Mouse (Mus musculus): ENCODE results near the gene Qrsl1. TPM values are rescaled to one million over a fixed set of nuclear protein-coding genes. Genes with fewer than 3 reads are reported as not detected.

Qrsl1 gene
- polyA plus RNA-seq, 1 experiment from 2014 or later: 18.0 TPM

DNA sequence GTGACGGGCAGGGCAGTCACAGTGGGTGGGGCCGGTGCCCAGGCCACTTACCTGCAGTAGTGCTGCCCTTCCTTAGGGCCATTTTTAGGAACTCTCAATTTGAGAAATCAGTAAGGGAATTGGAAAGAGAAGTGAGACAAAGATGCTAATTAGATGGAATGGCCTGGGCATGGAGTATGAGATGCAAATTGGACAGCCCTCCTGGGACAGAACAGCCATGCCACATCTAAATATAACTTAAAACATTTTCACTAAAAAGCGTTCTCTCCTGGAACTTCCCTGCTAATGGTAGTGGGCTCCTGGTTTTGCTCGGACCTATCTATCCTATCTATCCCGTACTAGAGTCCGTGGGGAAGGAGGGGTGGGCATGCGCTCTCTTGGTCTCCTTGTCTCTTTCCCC is 3.3 kb downstream of the Qrsl1 start:
- ATAC-seq (ENCODE audit: low read depth) (no peak), DNase-seq (ENCODE audit: low spot score) (no peak)
- Histone ChIP-seq H3K27me3 (replicated peaks; ENCODE audit: control insufficient read depth, insufficient read depth, low read length) (no peaks in the 10 kb centered on the region), H3K9ac (ENCODE audit: low read depth, low read length) (no peak overlapping the region), H3K4me2 (ENCODE audit: low read depth, low read length) (no peak overlapping the region), H3K9me3 (ENCODE audit: control insufficient read depth, low read length) (no peaks in the 10 kb centered on the region), H3K4me3 (ENCODE audit: low read depth, low read length) (no peak overlapping the region), H3K36me3 (ENCODE audit: control insufficient read depth, insufficient read depth, low read length) (peaks cover 20% of the 10 kb centered on the region), H3K27ac (replicated peaks; ENCODE audit: low read depth, low read length) (no peak overlapping the region), H3K4me1 (ENCODE audit: control insufficient read depth, insufficient read depth, low read length) (peaks cover 6% of the 10 kb centered on the region; the same call in 1 of the 2 replicates)
- WGBS: 90% methylated on average over 7 of the region's 7 CpGs

DNA sequence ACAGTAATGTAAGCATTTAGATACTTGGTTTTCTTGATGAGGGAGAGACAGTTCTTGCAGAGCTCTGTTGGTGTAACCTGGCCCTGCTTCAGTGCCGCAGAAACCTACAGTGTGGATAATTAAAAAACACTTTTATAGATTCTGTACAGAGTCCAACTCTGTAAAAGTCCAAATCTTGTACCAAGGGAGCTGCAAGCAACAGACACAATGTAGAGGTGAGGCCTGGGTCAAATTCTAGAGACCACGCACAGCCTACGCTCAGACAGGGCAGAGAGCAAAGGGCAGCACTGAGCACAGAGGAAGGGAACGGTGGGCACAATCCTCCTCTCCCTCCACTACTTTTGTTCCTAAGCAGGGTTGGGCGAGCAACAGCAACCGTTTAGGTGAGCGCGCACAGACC is 5.5 kb downstream of the Qrsl1 start:
- Histone ChIP-seq H3K9ac (ENCODE audit: low read depth, low read length) (no peak overlapping the region), H3K36me3 (ENCODE audit: control insufficient read depth, insufficient read depth, low read length) (peaks cover 26% of the 10 kb centered on the region), H3K9me3 (ENCODE audit: control insufficient read depth, low read length) (no peaks in the 10 kb centered on the region), H3K4me2 (ENCODE audit: low read depth, low read length) (no peak overlapping the region), H3K4me1 (ENCODE audit: control insufficient read depth, insufficient read depth, low read length) (no peaks in the 10 kb centered on the region), H3K4me3 (ENCODE audit: low read depth, low read length) (no peak overlapping the region), H3K27me3 (replicated peaks; ENCODE audit: control insufficient read depth, insufficient read depth, low read length) (no peaks in the 10 kb centered on the region), H3K27ac (replicated peaks; ENCODE audit: low read depth, low read length) (no peak overlapping the region)
- WGBS: 89% methylated on average over 8 of the region's 8 CpGs
- ATAC-seq (ENCODE audit: low read depth) (no peak), DNase-seq (ENCODE audit: low spot score) (no peak)

DNA sequence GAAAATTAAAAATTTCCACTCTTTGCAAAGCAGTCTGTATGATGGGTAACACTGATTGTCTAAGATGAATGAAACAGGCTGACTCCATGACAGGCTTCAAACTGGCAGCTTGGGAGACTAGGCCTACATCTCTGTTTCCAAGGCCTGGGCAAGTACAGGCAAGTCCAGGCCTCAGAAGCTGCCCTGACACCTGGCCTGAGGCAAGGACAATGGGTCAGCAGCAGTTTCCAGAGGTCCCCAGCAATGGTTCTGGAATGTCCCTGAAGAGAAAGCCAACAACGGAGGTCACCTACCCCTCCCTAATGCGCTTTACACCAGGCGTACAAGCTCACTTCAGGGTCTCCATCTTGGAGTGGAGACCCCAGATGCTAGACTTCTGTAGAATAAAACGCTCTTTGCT is 8.6 kb downstream of the Qrsl1 start:
- Histone ChIP-seq H3K9ac (ENCODE audit: low read depth, low read length) (no peak overlapping the region), H3K27me3 (replicated peaks; ENCODE audit: control insufficient read depth, insufficient read depth, low read length) (no peaks in the 10 kb centered on the region), H3K36me3 (ENCODE audit: control insufficient read depth, insufficient read depth, low read length) (peaks cover 31% of the 10 kb centered on the region), H3K9me3 (ENCODE audit: control insufficient read depth, low read length) (no peaks in the 10 kb centered on the region), H3K4me1 (ENCODE audit: control insufficient read depth, insufficient read depth, low read length) (no peaks in the 10 kb centered on the region), H3K4me3 (ENCODE audit: low read depth, low read length) (no peak overlapping the region), H3K27ac (replicated peaks; ENCODE audit: low read depth, low read length) (no peak overlapping the region), H3K4me2 (ENCODE audit: low read depth, low read length) (no peak overlapping the region)
- ATAC-seq (ENCODE audit: low read depth) (no peak), DNase-seq (ENCODE audit: low spot score) (no peak)
- 90% methylated on average over 4 of the region's 4 CpGs for WGBS

DNA sequence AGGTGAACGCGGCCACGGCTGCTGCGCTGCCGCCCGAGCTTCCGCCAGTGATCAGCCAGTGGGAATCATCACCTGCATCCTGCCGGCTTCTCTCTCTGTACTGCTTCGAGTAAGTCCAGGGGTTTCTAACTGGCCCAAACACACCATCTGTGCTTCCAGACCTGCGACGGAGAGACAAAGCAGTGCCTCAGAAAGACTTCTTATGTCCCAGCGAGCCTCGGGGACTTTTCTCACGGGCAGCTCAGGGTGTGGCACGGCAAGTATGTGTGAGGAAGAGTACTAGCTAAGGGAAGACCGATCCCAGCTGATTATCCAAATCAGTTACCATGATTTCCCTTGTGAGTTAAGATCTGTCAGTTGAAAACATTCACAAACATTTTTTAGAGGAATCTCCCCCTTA is 12.6 kb downstream of the Qrsl1 start:
- no peak overlapping the region for H3K4me3 ChIP-seq (ENCODE audit: low read depth, low read length)
- no peak overlapping the region for H3K4me2 ChIP-seq (ENCODE audit: low read depth, low read length)
- no peak overlapping the region for H3K9ac ChIP-seq (ENCODE audit: low read depth, low read length)
- H3K27me3 ChIP-seq (replicated peaks; ENCODE audit: control insufficient read depth, insufficient read depth, low read length): no peaks in the 10 kb centered on the region
- H3K27ac ChIP-seq (replicated peaks; ENCODE audit: low read depth, low read length): no peak overlapping the region
- 90% methylated on average over 16 of the region's 16 CpGs for WGBS
- peaks cover 24% of the 10 kb centered on the region for H3K36me3 ChIP-seq (ENCODE audit: control insufficient read depth, insufficient read depth, low read length)
- H3K4me1 ChIP-seq (ENCODE audit: control insufficient read depth, insufficient read depth, low read length): no peaks in the 10 kb centered on the region
- ATAC-seq (ENCODE audit: low read depth) (no peak), DNase-seq (ENCODE audit: low spot score) (no peak)
- H3K9me3 ChIP-seq (ENCODE audit: control insufficient read depth, low read length): no peaks in the 10 kb centered on the region

DNA sequence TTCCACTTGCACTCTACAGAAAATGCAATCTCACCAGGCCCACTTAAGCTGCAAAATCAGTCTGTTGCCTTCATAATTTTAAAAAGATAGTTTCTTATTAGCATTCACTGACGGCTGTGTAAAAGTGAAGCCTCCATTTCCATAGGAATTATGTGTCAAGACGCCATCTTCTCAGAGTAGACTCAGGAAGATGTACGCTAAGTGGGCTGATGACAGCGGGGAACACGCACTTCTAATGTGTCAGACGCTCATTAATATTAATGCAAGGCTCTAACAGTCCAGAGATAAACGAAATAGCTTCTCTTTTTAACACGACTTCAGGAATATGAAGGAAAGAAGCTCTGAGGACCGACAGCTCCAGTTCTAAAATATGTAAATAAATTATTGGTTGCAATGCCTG is 13.9 kb downstream of the Qrsl1 start:
- WGBS: 90% methylated on average over 9 of the region's 9 CpGs
- Histone ChIP-seq H3K36me3 (ENCODE audit: control insufficient read depth, insufficient read depth, low read length) (peaks cover 11% of the 10 kb centered on the region; the same call in 1 of the 2 replicates), H3K27me3 (replicated peaks; ENCODE audit: control insufficient read depth, insufficient read depth, low read length) (no peaks in the 10 kb centered on the region), H3K9me3 (ENCODE audit: control insufficient read depth, low read length) (no peaks in the 10 kb centered on the region), H3K27ac (replicated peaks; ENCODE audit: low read depth, low read length) (no peak overlapping the region), H3K4me3 (ENCODE audit: low read depth, low read length) (no peak overlapping the region), H3K9ac (ENCODE audit: low read depth, low read length) (no peak overlapping the region), H3K4me2 (ENCODE audit: low read depth, low read length) (no peak overlapping the region), H3K4me1 (ENCODE audit: control insufficient read depth, insufficient read depth, low read length) (no peaks in the 10 kb centered on the region)
- ATAC-seq (ENCODE audit: low read depth) (no peak), DNase-seq (ENCODE audit: low spot score) (no peak)

DNA sequence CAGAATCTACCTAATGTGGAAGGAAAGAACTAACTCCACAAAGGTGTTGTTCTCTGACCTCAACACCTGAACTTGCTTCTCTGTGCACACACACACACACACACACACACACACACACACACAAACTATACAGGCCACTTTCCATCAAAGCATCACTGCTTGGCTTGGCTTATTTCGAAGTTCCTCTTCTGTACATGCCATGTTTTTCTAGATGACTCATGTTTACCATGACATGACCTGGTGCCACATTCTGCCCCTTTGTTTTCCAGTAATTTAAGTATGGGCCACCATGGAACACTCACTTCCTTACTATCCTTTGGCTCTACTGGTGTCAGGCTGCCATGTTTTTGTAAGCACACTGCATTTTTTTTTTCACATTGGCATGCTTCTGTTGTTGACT is 30.1 kb downstream of the Qrsl1 start:
- no peak for DNase-seq (ENCODE audit: low spot score)
- H3K9ac ChIP-seq (ENCODE audit: low read depth, low read length): no peak overlapping the region
- no peak overlapping the region for H3K4me2 ChIP-seq (ENCODE audit: low read depth, low read length)
- no peak for ATAC-seq (ENCODE audit: low read depth)
- WGBS: 100% methylated on average over 1 of the region's 1 CpGs
- H3K36me3 ChIP-seq (ENCODE audit: control insufficient read depth, insufficient read depth, low read length): peaks cover 8% of the 10 kb centered on the region; the same call in 1 of the 2 replicates
- no peak overlapping the region for H3K4me3 ChIP-seq (ENCODE audit: low read depth, low read length)
- H3K27me3 ChIP-seq (replicated peaks; ENCODE audit: control insufficient read depth, insufficient read depth, low read length): no peaks in the 10 kb centered on the region
- H3K4me1 ChIP-seq (ENCODE audit: control insufficient read depth, insufficient read depth, low read length): no peaks in the 10 kb centered on the region
- H3K9me3 ChIP-seq (ENCODE audit: control insufficient read depth, low read length): no peaks in the 10 kb centered on the region
- H3K27ac ChIP-seq (replicated peaks; ENCODE audit: low read depth, low read length): no peak overlapping the region

DNA sequence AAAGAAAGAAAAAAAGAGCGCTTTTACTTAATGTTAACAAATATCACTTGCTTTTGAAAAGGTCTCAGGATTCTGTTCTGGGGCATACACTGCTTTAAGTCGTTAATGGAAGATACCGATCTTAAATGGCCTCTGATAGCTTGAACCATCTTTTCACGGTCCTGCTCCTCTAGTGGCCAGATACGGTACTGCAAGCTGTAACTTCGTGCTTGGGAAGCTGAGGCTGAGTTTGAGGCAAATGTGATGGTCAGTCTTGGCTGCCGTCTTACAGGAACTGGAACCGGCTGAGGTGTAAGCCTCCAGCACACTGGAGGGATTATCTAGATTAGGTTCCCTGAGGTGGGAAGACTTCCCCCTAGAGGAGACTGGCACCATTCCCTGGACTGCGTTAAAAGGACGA is 30.8 kb downstream of the Qrsl1 start:
- DNase-seq (ENCODE audit: low spot score) (no peak), ATAC-seq (ENCODE audit: low read depth) (no peak)
- 0 out of 2 replicates have a peak, but pooled peaks cover under 1% of the 10 kb centered on the region for H3K36me3 ChIP-seq (ENCODE audit: control insufficient read depth, insufficient read depth, low read length)
- 64% methylated on average over 10 of the region's 10 CpGs for WGBS
- H3K9ac ChIP-seq (ENCODE audit: low read depth, low read length): no peak overlapping the region
- H3K4me1 ChIP-seq (ENCODE audit: control insufficient read depth, insufficient read depth, low read length): no peaks in the 10 kb centered on the region
- H3K4me3 ChIP-seq (ENCODE audit: low read depth, low read length): no peak overlapping the region
- no peaks in the 10 kb centered on the region for H3K9me3 ChIP-seq (ENCODE audit: control insufficient read depth, low read length)
- H3K27ac ChIP-seq (replicated peaks; ENCODE audit: low read depth, low read length): no peak overlapping the region
- H3K4me2 ChIP-seq (ENCODE audit: low read depth, low read length): no peak overlapping the region
- no peaks in the 10 kb centered on the region for H3K27me3 ChIP-seq (replicated peaks; ENCODE audit: control insufficient read depth, insufficient read depth, low read length)

DNA sequence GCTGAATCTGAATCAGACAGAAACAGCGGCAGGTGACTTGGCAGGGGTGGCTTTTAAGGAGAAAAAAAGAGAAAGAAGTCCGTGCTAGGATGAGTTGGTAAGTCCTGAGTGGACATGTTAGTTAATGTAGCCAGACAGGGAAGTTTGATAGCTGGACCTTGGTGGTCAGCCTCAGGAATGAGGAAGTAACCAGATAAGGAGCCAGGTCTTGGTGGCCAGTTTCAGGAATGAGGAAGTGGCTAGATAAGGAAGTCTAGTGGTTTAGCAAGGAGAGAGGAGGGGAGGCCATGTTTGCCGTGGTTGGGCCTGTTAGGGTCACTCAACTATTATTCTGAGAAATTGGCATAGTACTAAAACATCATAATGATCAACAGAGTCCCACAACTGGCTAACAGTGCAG is 45.2 kb downstream of the Qrsl1 start:
- Histone ChIP-seq H3K36me3 (ENCODE audit: control insufficient read depth, insufficient read depth, low read length) (no peaks in the 10 kb centered on the region), H3K4me2 (ENCODE audit: low read depth, low read length) (no peak overlapping the region), H3K4me1 (ENCODE audit: control insufficient read depth, insufficient read depth, low read length) (no peaks in the 10 kb centered on the region), H3K9ac (ENCODE audit: low read depth, low read length) (no peak overlapping the region), H3K27me3 (replicated peaks; ENCODE audit: control insufficient read depth, insufficient read depth, low read length) (no peaks in the 10 kb centered on the region), H3K27ac (replicated peaks; ENCODE audit: low read depth, low read length) (no peak overlapping the region), H3K9me3 (ENCODE audit: control insufficient read depth, low read length) (0 out of 2 replicates have a peak, but pooled peaks cover 7% of the 10 kb centered on the region), H3K4me3 (ENCODE audit: low read depth, low read length) (no peak overlapping the region)
- WGBS: 90% methylated on average over 3 of the region's 3 CpGs
- DNase-seq (ENCODE audit: low spot score): no peak
- ATAC-seq (ENCODE audit: low read depth): no peak

DNA sequence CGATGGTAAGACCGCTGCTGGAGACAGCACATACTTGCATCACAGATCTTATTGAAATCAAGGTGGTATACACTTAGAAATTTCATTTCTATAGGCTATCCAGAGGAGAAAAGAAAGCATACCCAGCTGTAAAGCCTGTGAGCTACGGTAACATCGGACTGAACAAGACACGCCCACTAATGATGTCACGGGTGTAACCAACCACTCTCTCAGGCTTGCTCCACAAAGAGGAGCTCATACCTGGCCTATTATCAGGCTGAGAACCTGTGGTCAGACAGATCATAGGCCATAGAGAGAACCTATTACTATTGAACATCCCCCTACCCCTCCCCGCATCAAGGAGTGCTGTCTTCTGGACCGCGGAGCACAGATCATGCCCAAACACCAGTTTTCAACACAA is 45.6 kb downstream of the Qrsl1 start:
- no peak overlapping the region for H3K9ac ChIP-seq (ENCODE audit: low read depth, low read length)
- no peaks in the 10 kb centered on the region for H3K27me3 ChIP-seq (replicated peaks; ENCODE audit: control insufficient read depth, insufficient read depth, low read length)
- ATAC-seq (ENCODE audit: low read depth) (no peak), DNase-seq (ENCODE audit: low spot score) (no peak)
- 94% methylated on average over 9 of the region's 9 CpGs for WGBS
- H3K36me3 ChIP-seq (ENCODE audit: control insufficient read depth, insufficient read depth, low read length): no peaks in the 10 kb centered on the region
- 0 out of 2 replicates have a peak, but pooled peaks cover 7% of the 10 kb centered on the region for H3K9me3 ChIP-seq (ENCODE audit: control insufficient read depth, low read length)
- no peak overlapping the region for H3K4me3 ChIP-seq (ENCODE audit: low read depth, low read length)
- H3K4me2 ChIP-seq (ENCODE audit: low read depth, low read length): no peak overlapping the region
- H3K4me1 ChIP-seq (ENCODE audit: control insufficient read depth, insufficient read depth, low read length): no peaks in the 10 kb centered on the region
- no peak overlapping the region for H3K27ac ChIP-seq (replicated peaks; ENCODE audit: low read depth, low read length)

Measured in embryonic facial prominence, embryonic 14.5 days (tissue).